Mouse (Mus musculus) right cerebral cortex, adult 18-20 months (tissue): ENCODE measurements around the gene Olfr1389.
"Not testable (repeated sequence)": the region's sequence is repeated elsewhere in the genome, so short reads cannot be mapped to it uniquely, and the experiment has no call there.

Experiments used
- DNase-seq: peaks from one replicate; pipeline ENCODE4 v3.0.0; 2022; ENCODE audit warnings: mixed read lengths

The Olfr1389 gene

DNA sequence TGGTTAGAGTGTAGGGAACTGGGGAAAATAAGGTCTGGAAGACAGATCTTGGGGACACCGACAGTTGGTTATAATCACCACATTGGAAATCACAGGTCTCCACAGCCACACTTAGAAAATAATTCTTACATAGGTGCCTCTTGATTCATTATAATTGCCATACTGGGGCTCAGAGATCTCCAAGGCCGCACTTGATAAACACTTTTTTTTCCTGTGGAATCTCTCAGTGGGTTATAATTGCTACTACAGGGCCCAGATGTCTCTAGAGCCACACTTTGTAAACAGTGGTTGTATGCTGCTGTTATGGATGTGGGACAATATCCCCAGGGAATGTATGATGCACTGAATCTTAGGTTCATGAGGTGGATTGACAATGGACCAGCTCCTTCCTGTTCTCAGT lies at the start of gene Olfr1389:
Gene Olfr1389, plus strand, starts transcription at position 301 of the 400 bp plus-strand sequence.
- DNase-seq = no peak

DNA sequence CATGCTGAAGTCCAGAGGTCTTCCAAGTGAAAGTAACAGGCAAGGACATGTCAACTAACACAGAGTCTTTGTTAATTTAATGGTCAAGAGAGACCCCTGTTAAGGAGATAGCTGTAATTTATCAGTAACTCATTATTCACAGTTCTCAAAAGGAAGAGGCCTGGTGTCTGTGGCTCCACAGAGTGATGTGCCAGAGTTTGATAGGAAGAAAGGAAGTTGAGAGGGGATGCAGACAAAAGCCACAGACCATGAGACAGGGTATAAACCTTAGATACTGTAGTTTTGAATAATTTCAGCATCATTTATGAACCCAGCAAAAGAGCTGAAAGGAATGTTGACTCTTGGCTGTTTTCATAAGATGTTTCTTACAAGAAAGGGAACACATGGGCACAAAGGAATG lies 39.7 kb upstream of the Olfr1389 start:
- DNase-seq = no peak

DNA sequence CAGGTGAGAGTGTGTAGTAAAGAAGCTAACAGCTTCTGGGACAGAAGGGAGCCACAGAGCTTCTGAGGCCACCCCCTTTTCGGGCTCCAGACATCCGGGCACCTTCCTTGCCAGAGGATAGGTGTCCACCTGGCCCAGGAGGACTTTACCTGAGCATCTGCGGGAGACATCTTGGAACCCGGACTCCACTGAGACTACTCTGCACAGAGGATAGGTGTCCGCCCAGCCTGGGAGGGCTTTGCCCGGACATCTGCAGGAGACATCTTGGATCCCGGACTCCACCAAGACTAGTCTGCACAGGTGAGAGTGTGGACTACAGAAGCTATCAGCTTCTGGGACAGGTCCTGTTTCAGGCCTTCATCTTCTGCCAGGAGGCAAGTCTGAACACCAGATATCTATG lies 36.7 kb upstream of the Olfr1389 start:
- DNase-seq = not testable (repeated sequence)

DNA sequence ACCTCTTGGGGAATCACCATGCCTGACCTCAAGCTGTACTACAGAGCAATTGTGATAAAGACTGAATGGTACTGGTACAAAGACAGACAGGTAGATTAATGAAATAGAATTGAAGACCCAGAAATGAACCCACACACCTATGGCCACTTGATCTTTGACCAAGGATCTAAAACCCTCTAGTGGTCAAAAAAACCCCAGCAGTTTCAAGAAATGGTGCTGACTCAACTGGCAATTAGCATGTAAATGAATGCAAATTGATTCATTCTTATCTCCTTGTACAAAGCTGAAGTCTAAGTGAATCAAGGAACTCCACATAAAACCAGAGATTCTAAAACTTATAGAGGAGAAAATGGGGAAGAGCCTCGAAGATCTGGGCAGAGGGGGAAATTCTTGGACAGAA lies 30.2 kb upstream of the Olfr1389 start:
- DNase-seq = not testable (repeated sequence)

DNA sequence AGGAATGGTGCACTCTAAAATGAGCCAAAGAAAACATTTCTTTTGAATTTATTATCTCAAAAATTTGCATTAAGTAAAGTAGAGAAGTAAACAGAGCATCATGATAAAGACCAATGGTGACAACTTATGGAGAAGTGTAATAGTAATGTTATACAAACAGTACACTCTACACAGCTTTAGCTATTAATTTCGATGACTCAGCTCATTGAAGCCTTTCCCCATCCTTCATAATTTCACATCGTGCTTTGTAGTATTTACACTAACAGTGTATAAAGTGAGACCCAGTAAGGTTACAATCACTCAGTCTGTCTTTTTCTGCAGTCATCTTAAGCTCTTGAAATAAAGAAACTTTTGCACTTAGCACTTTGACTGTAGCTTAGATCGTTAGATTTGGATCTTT lies 16.1 kb upstream of the Olfr1389 start:
- no peak for DNase-seq

DNA sequence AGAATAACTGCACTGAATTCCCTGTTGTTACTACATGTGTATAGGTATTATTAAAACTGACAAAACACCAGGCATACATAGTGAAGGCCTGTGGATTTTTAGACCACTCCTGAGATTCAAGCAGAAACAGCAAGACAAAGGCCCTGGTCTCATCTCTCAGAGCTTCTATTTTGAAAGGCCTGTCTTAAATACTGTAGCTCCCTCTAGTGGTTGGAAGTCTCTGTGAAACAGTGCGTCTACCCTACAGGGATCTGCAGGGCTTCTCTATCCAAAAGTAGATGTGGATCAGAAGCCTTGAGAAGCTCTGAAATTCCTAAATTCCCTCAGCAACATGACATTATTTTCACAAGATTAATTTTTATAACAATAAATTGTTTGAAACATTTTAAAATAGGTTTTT lies 12.3 kb upstream of the Olfr1389 start:
- DNase-seq = peak; percentile 23

DNA sequence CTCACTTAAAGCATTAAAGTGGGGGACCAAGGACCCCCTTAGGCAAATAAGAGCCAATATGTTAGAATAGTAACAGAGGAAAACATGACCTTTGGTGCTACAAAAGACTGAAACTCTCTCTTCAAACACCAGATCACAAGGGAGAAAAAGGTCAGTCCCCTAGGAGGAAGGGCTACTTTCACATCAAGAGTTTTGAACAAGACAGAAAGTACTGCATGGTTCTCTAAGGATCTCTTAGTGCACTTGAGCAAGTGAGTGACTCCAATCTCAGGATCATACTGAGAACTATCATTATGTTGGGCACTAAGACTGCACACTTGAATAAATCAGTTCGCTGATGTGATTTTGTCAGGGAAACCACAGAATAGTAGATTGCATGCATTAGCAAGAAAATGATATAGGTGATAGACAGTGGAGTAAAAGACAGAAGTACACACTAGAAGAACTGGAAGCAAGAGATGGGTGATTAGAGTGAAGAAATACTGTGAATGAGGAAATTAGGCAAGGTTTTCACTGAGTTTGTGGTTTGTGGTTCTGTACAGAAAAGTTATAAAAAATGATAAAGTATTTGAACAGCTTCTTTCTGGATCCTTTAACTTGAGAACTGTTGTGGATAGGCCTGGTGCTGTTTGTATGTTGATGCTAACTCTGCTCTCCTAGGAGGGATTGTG lies 2.5 kb downstream of the Olfr1389 start:
- no peak for DNase-seq

DNA sequence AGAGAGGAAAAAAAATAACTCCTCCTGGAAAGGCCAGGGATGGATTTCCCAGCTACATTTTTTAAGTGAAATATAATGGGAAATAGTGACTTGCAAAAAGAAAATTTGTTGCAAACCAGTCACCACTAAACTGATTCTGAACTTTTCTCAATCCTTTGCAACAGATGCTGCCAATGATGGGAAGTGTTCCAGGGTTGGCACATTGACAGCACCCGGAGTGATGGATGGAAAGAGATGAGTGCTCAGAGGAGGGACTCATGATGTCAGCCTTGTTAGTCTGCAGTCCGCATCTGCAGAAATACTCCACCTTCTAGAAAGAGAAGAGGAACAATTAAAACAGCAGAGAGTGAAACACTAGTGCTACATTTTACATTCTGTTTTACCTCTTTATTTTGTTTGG lies 6.8 kb downstream of the Olfr1389 start:
- DNase-seq = no peak

DNA sequence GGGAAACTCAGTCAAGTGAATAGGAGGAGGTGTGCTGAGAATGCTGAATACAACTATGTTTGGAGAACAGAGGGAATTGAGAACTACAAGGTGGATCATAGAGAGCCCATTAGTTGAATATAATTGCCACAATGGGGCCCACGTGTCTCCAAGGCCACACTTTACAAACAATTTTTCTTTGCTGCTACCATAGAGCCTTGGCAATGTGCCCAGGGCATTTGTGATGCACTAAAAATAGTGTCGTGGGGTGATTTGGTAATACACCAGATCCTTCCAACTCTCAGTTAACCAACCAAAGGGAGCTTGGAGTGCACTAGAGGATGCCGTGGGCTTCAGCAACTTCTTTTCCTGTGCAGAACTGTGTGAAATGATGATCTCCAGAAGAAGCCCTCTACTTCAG lies 13.5 kb downstream of the Olfr1389 start, which contains the start of gene Olfr1388:
Gene Olfr1388, plus strand, starts transcription at position 214 of the 400 bp plus-strand sequence.
- DNase-seq = no peak

DNA sequence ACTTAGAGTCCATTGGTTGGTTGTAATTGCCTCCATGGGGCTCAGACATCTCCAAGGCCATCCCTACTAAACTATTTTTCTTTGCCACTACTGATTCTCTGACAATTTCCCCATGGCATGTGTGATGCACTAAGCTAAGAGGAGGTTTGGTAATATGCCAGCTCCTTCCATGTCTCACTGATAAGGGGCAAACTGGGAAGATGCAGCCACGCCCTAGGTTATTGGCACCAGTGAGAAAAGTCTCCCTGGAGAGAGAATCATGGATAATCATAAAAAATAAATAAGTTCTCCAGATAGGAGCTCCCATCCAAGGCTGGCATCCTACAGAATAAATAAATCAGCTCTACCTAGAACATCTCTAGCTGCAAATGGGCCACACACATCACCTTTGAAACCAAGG lies 32.2 kb downstream of the Olfr1389 start, which contains the start of gene Olfr1387:
Gene Olfr1387, plus strand, starts transcription at position 301 of the 400 bp plus-strand sequence.
- no peak for DNase-seq

DNA sequence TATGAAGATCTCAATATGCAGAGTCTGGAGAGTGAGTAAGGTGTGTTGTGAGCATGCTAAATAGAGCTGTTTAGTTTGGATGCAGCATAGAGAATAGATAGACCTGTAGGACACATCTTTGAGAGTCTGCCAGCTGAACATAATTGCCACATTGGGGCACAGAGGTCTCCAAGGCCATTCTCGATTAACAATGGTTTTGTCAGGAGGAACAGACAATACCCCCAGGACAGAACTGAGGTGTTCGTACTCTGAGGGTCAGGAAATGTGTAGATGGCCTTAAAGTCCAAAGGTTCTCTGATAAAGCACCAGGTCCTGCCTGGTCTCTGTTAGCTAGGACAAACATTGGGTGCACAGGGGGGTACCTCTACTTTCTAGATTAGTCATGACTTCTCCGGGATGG lies 41.9 kb downstream of the Olfr1389 start, which contains the start of gene Olfr1386:
Gene Olfr1386, plus strand, starts transcription at position 301 of the 400 bp plus-strand sequence.
- DNase-seq = not testable (repeated sequence)
